15 mouse cellular contexts compared by ENCODE assay signal in the genomic region with DNA sequence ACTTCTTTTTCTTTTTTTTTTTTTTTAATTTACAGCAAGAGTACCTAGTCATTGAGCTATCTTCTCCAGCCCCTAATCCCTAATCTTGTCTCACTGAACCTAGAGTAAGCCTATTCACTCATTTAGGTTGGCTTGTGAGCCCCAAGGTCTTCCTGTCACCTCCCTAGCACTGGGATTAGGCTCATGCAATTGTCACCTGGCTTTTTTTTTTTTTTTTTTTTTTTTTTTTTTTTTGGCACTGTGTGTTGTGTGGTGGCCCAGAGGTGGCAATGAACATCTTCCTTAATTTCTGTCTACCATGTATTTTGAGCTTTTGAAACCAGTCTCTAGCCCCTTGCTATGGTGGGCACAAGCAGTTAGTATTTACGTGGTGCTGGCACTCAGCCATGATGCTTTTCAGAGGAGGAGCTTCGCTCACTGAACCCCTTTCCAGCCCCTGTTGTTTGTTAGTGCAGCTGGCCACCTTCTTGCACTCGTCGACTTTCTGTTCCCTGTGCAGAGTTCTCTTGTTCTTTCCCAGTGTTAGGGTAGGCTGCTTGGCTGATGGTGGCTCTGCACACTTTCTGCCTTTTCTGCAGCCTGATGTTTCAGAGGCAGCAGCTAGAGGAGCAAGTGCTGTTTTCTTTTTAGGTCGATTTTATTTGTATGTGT. TPM values are rescaled to one million over a fixed set of nuclear protein-coding genes. Genes with fewer than 3 reads are reported as not detected.
A peak's percentile ranks its signal among the peaks of the same experiment; 100 is the strongest.
DNase-seq lines count a peak whose midpoint lies in the region; ATAC-seq and TF ChIP-seq lines count a peak whose summit lies in the region.
"Had no signal": no experiment of that assay in that cellular context is flagged by ENCODE, and none has a peak within 500 bp of the region (broad histone marks: within the 10 kb centered on the region; RNA-seq: fewer than 3 reads in every experiment).

No protein-coding gene starts in this region.

- no peaks in the 10 kb centered on the region for H3K27me3 ChIP-seq in cerebellum, adult 2 months (ENCODE audit: control insufficient read depth, insufficient read depth, low read length)
- no peaks in the 10 kb centered on the region for H3K27me3 ChIP-seq in hindbrain, embryonic 15.5 days
- H3K27me3 ChIP-seq in hindbrain, embryonic 12.5 days, result no peaks in the 10 kb centered on the region
- H3K27me3 ChIP-seq: intestine, embryonic 15.5 days; liver, embryonic 13.5 days; midbrain, embryonic 12.5 days; neural tube, embryonic 12.5 days had no signal

- no peak for TF ChIP-seq CTCF in cerebellum, adult 2 months (IDR thresholded peaks at IDR 0.05; ENCODE audit: borderline replicate concordance, insufficient read depth, low read depth, low read length)

- ATAC-seq in hindbrain, embryonic 15.5 days (ENCODE audit: low FRiP score, low read depth), result no peak
- no peak for ATAC-seq in hindbrain, embryonic 12.5 days (ENCODE audit: low FRiP score)
- ATAC-seq: intestine, embryonic 15.5 days had no signal

- 0 out of 2 replicates have a peak overlapping the region, but pooled peaks have one; percentile 59 for H3K27ac ChIP-seq in cerebellum, adult 2 months (ENCODE audit: insufficient read depth, low read length)
- H3K27ac ChIP-seq in hindbrain, embryonic 15.5 days (replicated peaks), result 0 out of 2 replicates have a peak overlapping the region, but pooled peaks have one; percentile 4
- no peak overlapping the region for H3K27ac ChIP-seq in hindbrain, embryonic 12.5 days
- H3K27ac ChIP-seq: intestine, embryonic 15.5 days; liver, embryonic 13.5 days; midbrain, embryonic 12.5 days; neural tube, embryonic 12.5 days had no signal

- no peak for DNase-seq in cerebellum, adult 2 months
- DNase-seq in cerebellum, adult 11-12 months, result no peak
- DNase-seq in retina, postnatal 1 day, result peak; percentile 21
- no peak for DNase-seq in retina, embryonic 14.5 days (ENCODE audit: low spot score)
- peak; percentile 41 to 55 for DNase-seq in thymus, postnatal 36 days
- DNase-seq in Muller cell, postnatal 12 days (ENCODE audit: inconsistent ontology term), result no peak
- DNase-seq: cerebellum, adult 18-20 months; left cerebral cortex, postnatal 4 days; liver, embryonic 13.5 days; right cerebral cortex, adult 18-20 months had no signal

- no peaks in the 10 kb centered on the region for H3K9me3 ChIP-seq in hindbrain, embryonic 15.5 days
- no peaks in the 10 kb centered on the region for H3K9me3 ChIP-seq in hindbrain, embryonic 12.5 days (replicated peaks)
- H3K9me3 ChIP-seq: intestine, embryonic 15.5 days; liver, embryonic 13.5 days; midbrain, embryonic 12.5 days; neural tube, embryonic 12.5 days had no signal

- H3K4me2 ChIP-seq in hindbrain, embryonic 15.5 days, result no peak overlapping the region
- no peak overlapping the region for H3K4me2 ChIP-seq in hindbrain, embryonic 12.5 days (replicated peaks)
- H3K4me2 ChIP-seq: intestine, embryonic 15.5 days; liver, embryonic 13.5 days; midbrain, embryonic 12.5 days; neural tube, embryonic 12.5 days had no signal

- H3K4me3 ChIP-seq in cerebellum, adult 2 months (replicated peaks; ENCODE audit: insufficient read depth, low read depth, low read length), result no peak overlapping the region
- no peak overlapping the region for H3K4me3 ChIP-seq in hindbrain, embryonic 15.5 days
- no peak overlapping the region for H3K4me3 ChIP-seq in hindbrain, embryonic 12.5 days
- H3K4me3 ChIP-seq: intestine, embryonic 15.5 days; liver, embryonic 13.5 days; midbrain, embryonic 12.5 days; neural tube, embryonic 12.5 days had no signal

- H3K9ac ChIP-seq in hindbrain, embryonic 15.5 days, result no peak overlapping the region
- no peak overlapping the region for H3K9ac ChIP-seq in hindbrain, embryonic 12.5 days
- H3K9ac ChIP-seq: intestine, embryonic 15.5 days; liver, embryonic 13.5 days; midbrain, embryonic 12.5 days; neural tube, embryonic 12.5 days had no signal

- H3K36me3 ChIP-seq in hindbrain, embryonic 15.5 days, result no peaks in the 10 kb centered on the region
- peaks cover 5% of the 10 kb centered on the region; the same call in 1 of the 2 replicates for H3K36me3 ChIP-seq in hindbrain, embryonic 12.5 days
- H3K36me3 ChIP-seq: midbrain, embryonic 12.5 days had no signal

- H3K4me1 ChIP-seq in cerebellum, adult 2 months (ENCODE audit: control insufficient read depth, insufficient read depth, low read length), result peaks cover 18% of the 10 kb centered on the region
- peaks cover 19% of the 10 kb centered on the region for H3K4me1 ChIP-seq in hindbrain, embryonic 15.5 days (replicated peaks)
- H3K4me1 ChIP-seq in hindbrain, embryonic 12.5 days, result peaks cover 9% of the 10 kb centered on the region; the same call in 1 of the 2 replicates

- WGBS in cerebellum, adult 2 months, result 36% methylated on average over 5 of the region's 5 CpGs
- 59% methylated on average over 5 of the region's 5 CpGs for WGBS in hindbrain, embryonic 15.5 days
- 73% methylated on average over 5 of the region's 5 CpGs for WGBS in hindbrain, embryonic 12.5 days

- TF ChIP-seq POLR2A in cerebellum, adult 2 months (IDR thresholded peaks at IDR 0.05; ENCODE audit: borderline replicate concordance, insufficient read depth, low read length), result no peak

RNA-seq across cellular contexts. Expression of a gene that starts 11.3 kb away (rescaled TPM):
- polyA plus RNA-seq in cerebellum, adult 2 months (2012; rRNA removed), result 88.8 and 96.7 TPM in 2 replicates
- 126 and 139 TPM in 2 replicates for polyA plus RNA-seq in hindbrain, embryonic 15.5 days (2015; fragmentation: Nextera tagmentation; extraction: Ambion mirVana)
- polyA plus RNA-seq in hindbrain, embryonic 12.5 days (2016; fragmentation: Nextera tagmentation; extraction: Ambion mirVana), result 173 and 181 TPM in 2 replicates

RNA-seq across cellular contexts. Expression of a gene that starts 34.6 kb away (rescaled TPM):
- polyA plus RNA-seq in cerebellum, adult 2 months (2012; rRNA removed), result 30.9 and 31.3 TPM in 2 replicates
- 25.1 and 25.2 TPM in 2 replicates for polyA plus RNA-seq in hindbrain, embryonic 15.5 days (2015; fragmentation: Nextera tagmentation; extraction: Ambion mirVana)
- polyA plus RNA-seq in hindbrain, embryonic 12.5 days (2016; fragmentation: Nextera tagmentation; extraction: Ambion mirVana), result 19.4 and 21.5 TPM in 2 replicates

RNA-seq across cellular contexts. Expression of a gene that starts 34.7 kb away (rescaled TPM):
- polyA plus RNA-seq in cerebellum, adult 2 months (2012; rRNA removed), result 53.1 and 53.4 TPM in 2 replicates
- polyA plus RNA-seq in hindbrain, embryonic 15.5 days (2015; fragmentation: Nextera tagmentation; extraction: Ambion mirVana), result 60.1 and 61.8 TPM in 2 replicates
- 56.5 and 61.0 TPM in 2 replicates for polyA plus RNA-seq in hindbrain, embryonic 12.5 days (2016; fragmentation: Nextera tagmentation; extraction: Ambion mirVana)

Comparison
In these comparisons a context has a peak if more than half of its experiments do, and no peak if none do; other contexts are left out.
1. DNase-seq: peak in retina, postnatal 1 day (single experiment) and thymus, postnatal 36 days (2 of 2); none in cerebellum, adult 2 months (0 of 2), cerebellum, adult 11-12 months (single experiment), retina, embryonic 14.5 days (single experiment) and Muller cell, postnatal 12 days (single experiment).